Mouse (Mus musculus): Measurements from ENCODE around the gene Angel1. TPM values are rescaled to one million over a fixed set of nuclear protein-coding genes. Genes with fewer than 3 reads are reported as not detected.

Angel1 gene
- polyA plus RNA-seq, 1 experiment from 2014 or later: 17.0 TPM

DNA sequence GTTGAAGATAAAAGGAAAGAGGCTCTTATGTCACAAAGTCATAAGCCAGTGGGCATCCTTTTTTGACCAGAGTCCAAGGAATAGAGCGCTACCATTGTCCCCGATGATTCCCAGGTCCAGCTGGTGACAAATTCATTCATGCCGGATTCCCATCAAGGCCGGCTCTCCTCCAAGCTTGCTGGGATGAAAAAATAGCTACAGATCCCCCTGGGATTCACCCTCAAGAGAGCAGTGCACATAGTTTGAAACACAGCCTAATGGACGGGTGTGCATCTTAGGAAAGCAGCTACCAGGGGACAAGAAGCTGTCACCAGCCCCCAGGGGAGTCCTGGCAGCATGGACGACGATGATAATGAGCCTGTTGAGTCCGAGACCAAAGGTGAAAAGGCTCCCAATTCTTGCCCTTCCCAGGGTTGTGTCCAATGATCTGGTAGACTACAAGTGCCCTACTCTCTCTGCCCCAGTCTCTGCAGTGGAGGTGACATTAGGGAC is 8.1 kb upstream of the Angel1 start, which contains the start of gene Lrrc74a:
TSS of gene Lrrc74a (plus strand) at position 51 of the 492 bp plus-strand sequence.
- 83% methylated on average over 8 of the region's 8 CpGs for WGBS
- no peak for ATAC-seq (ENCODE audit: low FRiP score)

GRCm38 (mm10) chr12:86725706-86726105 is 554 bp downstream of the Angel1 start:
- Histone ChIP-seq H3K9me3 (replicated peaks) (no peaks in the 10 kb centered on the region), H3K36me3 (no peaks in the 10 kb centered on the region), H3K9ac (peak overlapping the region; percentile 67), H3K27ac (peak overlapping the region; percentile 25; the same call in 1 of the 2 replicates), H3K27me3 (no peaks in the 10 kb centered on the region), H3K4me1 (peaks cover 22% of the 10 kb centered on the region), H3K4me3 (peak overlapping the region; percentile 57), H3K4me2 (replicated peaks) (peak overlapping the region; percentile 66)
- peak; percentile 68 for ATAC-seq (ENCODE audit: low FRiP score)
- WGBS: under 1% methylated on average over 19 of the region's 19 CpGs

More for the DNA sequence above, 8.1 kb upstream of the Angel1 start, which contains the start of gene Lrrc74a:
- no peaks in the 10 kb centered on the region for H3K4me1 ChIP-seq
- no peak within 1 kb of the TSS for H3K27ac ChIP-seq
- no peaks in the 10 kb centered on the region for H3K36me3 ChIP-seq
- no peak within 1 kb of the TSS for H3K4me3 ChIP-seq
- H3K4me2 ChIP-seq (replicated peaks): no peak within 1 kb of the TSS
- no peaks in the 10 kb centered on the region for H3K9me3 ChIP-seq (replicated peaks)
- no peaks in the 10 kb centered on the region for H3K27me3 ChIP-seq
- no peak within 1 kb of the TSS for H3K9ac ChIP-seq

- H3K27me3 ChIP-seq: no peaks in the 10 kb centered on the region
- peaks cover 22% of the 10 kb centered on the region for H3K4me1 ChIP-seq
- H3K4me3 ChIP-seq: no peak overlapping the region
- H3K9me3 ChIP-seq (replicated peaks): no peaks in the 10 kb centered on the region
- H3K4me2 ChIP-seq (replicated peaks): no peak overlapping the region
- 88% methylated on average over 2 of the region's 2 CpGs for WGBS
- ATAC-seq (ENCODE audit: low FRiP score): no peak
- H3K36me3 ChIP-seq: no peaks in the 10 kb centered on the region
- H3K9ac ChIP-seq: no peak overlapping the region
- no peak overlapping the region for H3K27ac ChIP-seq
Measured at GRCm38 (mm10) chr12:86724300-86724699, 2.0 kb downstream of the Angel1 start.

DNA sequence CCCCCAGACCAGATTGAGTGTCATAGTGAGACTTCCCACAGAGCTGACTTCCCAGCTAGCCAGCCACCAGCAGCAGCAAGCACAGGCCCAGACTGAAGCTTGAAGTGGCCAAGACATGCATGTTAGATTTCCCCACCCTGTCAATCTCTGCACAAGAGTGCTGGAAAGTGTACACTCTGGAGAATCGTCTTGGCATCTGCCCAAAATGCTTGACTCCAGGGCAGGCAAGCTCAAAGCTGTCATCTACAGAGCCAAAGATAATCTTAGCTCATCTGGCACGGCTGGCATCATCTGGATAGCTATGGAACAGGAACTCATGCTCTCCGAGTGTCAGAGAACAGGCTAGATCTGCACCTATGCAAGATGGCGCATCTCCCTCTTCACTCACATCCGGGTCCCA is 4.8 kb downstream of the Angel1 start:
- Histone ChIP-seq H3K9ac (no peak overlapping the region), H3K9me3 (replicated peaks) (no peaks in the 10 kb centered on the region), H3K4me2 (replicated peaks) (no peak overlapping the region), H3K27me3 (no peaks in the 10 kb centered on the region), H3K27ac (no peak overlapping the region), H3K4me3 (no peak overlapping the region), H3K4me1 (peaks cover 22% of the 10 kb centered on the region), H3K36me3 (peaks cover 3% of the 10 kb centered on the region; the same call in 1 of the 2 replicates)
- no peak for ATAC-seq (ENCODE audit: low FRiP score)
- 82% methylated on average over 5 of the region's 5 CpGs for WGBS

GRCm38 (mm10) chr12:86719961-86720639 is 6.2 kb downstream of the Angel1 start:
- no peak for ATAC-seq (ENCODE audit: low FRiP score)
- Histone ChIP-seq H3K36me3 (peaks cover 5% of the 10 kb centered on the region; the same call in 1 of the 2 replicates), H3K4me1 (peaks cover 17% of the 10 kb centered on the region), H3K27ac (no peak overlapping the region), H3K9ac (no peak overlapping the region), H3K4me2 (replicated peaks) (no peak overlapping the region), H3K27me3 (no peaks in the 10 kb centered on the region), H3K4me3 (no peak overlapping the region), H3K9me3 (replicated peaks) (no peaks in the 10 kb centered on the region)
- WGBS: 88% methylated on average over 18 of the region's 18 CpGs

- Histone ChIP-seq H3K36me3 (peaks cover 5% of the 10 kb centered on the region; the same call in 1 of the 2 replicates), H3K9me3 (replicated peaks) (no peaks in the 10 kb centered on the region), H3K4me3 (no peak overlapping the region), H3K27ac (no peak overlapping the region), H3K27me3 (no peaks in the 10 kb centered on the region), H3K4me2 (replicated peaks) (no peak overlapping the region), H3K9ac (no peak overlapping the region), H3K4me1 (peaks cover 7% of the 10 kb centered on the region)
- WGBS: 92% methylated on average over 11 of the region's 11 CpGs
- no peak for ATAC-seq (ENCODE audit: low FRiP score)
Measured at GRCm38 (mm10) chr12:86716962-86717361, 9.3 kb downstream of the Angel1 start.

GRCm38 (mm10) chr12:86715401-86715800 is 10.9 kb downstream of the Angel1 start:
- no peak overlapping the region for H3K4me2 ChIP-seq (replicated peaks)
- WGBS: 49% methylated on average over 5 of the region's 5 CpGs
- H3K4me1 ChIP-seq: no peaks in the 10 kb centered on the region
- no peak overlapping the region for H3K27ac ChIP-seq
- no peak overlapping the region for H3K9ac ChIP-seq
- peaks cover 5% of the 10 kb centered on the region for H3K36me3 ChIP-seq
- H3K27me3 ChIP-seq: no peaks in the 10 kb centered on the region
- no peak overlapping the region for H3K4me3 ChIP-seq
- H3K9me3 ChIP-seq (replicated peaks): no peaks in the 10 kb centered on the region
- ATAC-seq (ENCODE audit: low FRiP score): no peak

DNA sequence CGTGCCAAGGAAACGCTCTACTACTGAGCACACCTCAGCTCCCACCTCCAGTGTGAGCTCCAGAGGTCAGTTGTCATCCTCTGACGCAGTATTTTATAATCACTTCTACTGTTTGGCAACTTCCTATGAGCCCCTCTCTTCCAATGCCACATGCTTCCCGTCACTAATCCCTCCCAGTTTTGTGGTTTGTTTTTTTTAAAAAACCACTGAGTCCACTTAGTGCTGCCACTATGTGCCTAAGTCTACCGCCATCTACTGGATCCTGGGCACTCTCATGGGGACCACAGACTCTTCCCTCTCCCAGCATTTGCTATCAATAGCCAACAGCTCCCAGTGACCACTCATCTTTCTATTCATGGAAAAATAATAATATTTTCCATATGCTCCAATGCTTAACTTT is 12.2 kb downstream of the Angel1 start:
- Histone ChIP-seq H3K9ac (no peak overlapping the region), H3K4me3 (no peak overlapping the region), H3K36me3 (peaks cover 5% of the 10 kb centered on the region), H3K27ac (no peak overlapping the region), H3K4me1 (no peaks in the 10 kb centered on the region), H3K4me2 (replicated peaks) (no peak overlapping the region), H3K9me3 (replicated peaks) (no peaks in the 10 kb centered on the region), H3K27me3 (no peaks in the 10 kb centered on the region)
- no peak for ATAC-seq (ENCODE audit: low FRiP score)
- WGBS: 78% methylated on average over 5 of the region's 5 CpGs

GRCm38 (mm10) chr12:86705843-86706242 is 20.4 kb downstream of the Angel1 start:
- Histone ChIP-seq H3K4me1 (peaks cover 18% of the 10 kb centered on the region), H3K36me3 (0 out of 2 replicates have a peak, but pooled peaks cover 3% of the 10 kb centered on the region), H3K4me3 (no peak overlapping the region), H3K9me3 (replicated peaks) (no peaks in the 10 kb centered on the region), H3K4me2 (replicated peaks) (no peak overlapping the region), H3K27ac (no peak overlapping the region), H3K27me3 (no peaks in the 10 kb centered on the region), H3K9ac (no peak overlapping the region)
- WGBS: 90% methylated on average over 5 of the region's 5 CpGs
- no peak for ATAC-seq (ENCODE audit: low FRiP score)

GRCm38 (mm10) chr12:86702690-86703089 is 23.6 kb downstream of the Angel1 start:
- no peaks in the 10 kb centered on the region for H3K27me3 ChIP-seq
- no peak for ATAC-seq (ENCODE audit: low FRiP score)
- WGBS: 93% methylated on average over 3 of the region's 3 CpGs
- 0 out of 2 replicates have a peak, but pooled peaks cover 3% of the 10 kb centered on the region for H3K36me3 ChIP-seq
- H3K4me1 ChIP-seq: peaks cover 47% of the 10 kb centered on the region
- H3K27ac ChIP-seq: no peak overlapping the region
- no peak overlapping the region for H3K4me2 ChIP-seq (replicated peaks)
- H3K9me3 ChIP-seq (replicated peaks): no peaks in the 10 kb centered on the region
- no peak overlapping the region for H3K4me3 ChIP-seq
- H3K9ac ChIP-seq: no peak overlapping the region

- Histone ChIP-seq H3K4me1 (peaks cover 48% of the 10 kb centered on the region), H3K4me2 (replicated peaks) (no peak overlapping the region), H3K36me3 (0 out of 2 replicates have a peak, but pooled peaks cover 9% of the 10 kb centered on the region), H3K27ac (no peak overlapping the region), H3K9ac (0 out of 2 replicates have a peak overlapping the region, but pooled peaks have one; percentile 13), H3K4me3 (no peak overlapping the region), H3K27me3 (no peaks in the 10 kb centered on the region), H3K9me3 (replicated peaks) (no peaks in the 10 kb centered on the region)
- ATAC-seq (ENCODE audit: low FRiP score): no peak
- WGBS: 87% methylated on average over 4 of the region's 4 CpGs
Measured at GRCm38 (mm10) chr12:86701491-86701890, 24.8 kb downstream of the Angel1 start.

- Histone ChIP-seq H3K9ac (no peak overlapping the region), H3K27ac (peak overlapping the region; percentile 84), H3K4me2 (replicated peaks) (no peak overlapping the region), H3K27me3 (no peaks in the 10 kb centered on the region), H3K9me3 (replicated peaks) (no peaks in the 10 kb centered on the region), H3K4me3 (no peak overlapping the region), H3K4me1 (peaks cover 48% of the 10 kb centered on the region), H3K36me3 (peaks cover 15% of the 10 kb centered on the region; the same call in 1 of the 2 replicates)
- no peak for ATAC-seq (ENCODE audit: low FRiP score)
- WGBS: 58% methylated on average over 4 of the region's 4 CpGs
Measured at GRCm38 (mm10) chr12:86700927-86701310, 25.3 kb downstream of the Angel1 start.
